Mouse (Mus musculus) kidney, adult 2 months (tissue): ENCODE results near the gene Zmynd11.

Source experiments
- CTCF ChIP-seq: fragments of 200-500 bp; conservative IDR thresholded peaks from 2 replicates; pipeline ENCODE4 v1.5.1; 2011; ENCODE audit warnings: low read depth, mild to moderate bottlenecking, control low read depth, low read length, moderate library complexity, mixed read lengths; ENCODE audit not compliant: insufficient read depth, insufficient read length
- POLR2A ChIP-seq: fragments of 200-500 bp; IDR thresholded peaks from one replicate; pipeline ENCODE4 v1.6.1; 2011; ENCODE audit warnings: low read depth, low read length, control low read depth

DNA sequence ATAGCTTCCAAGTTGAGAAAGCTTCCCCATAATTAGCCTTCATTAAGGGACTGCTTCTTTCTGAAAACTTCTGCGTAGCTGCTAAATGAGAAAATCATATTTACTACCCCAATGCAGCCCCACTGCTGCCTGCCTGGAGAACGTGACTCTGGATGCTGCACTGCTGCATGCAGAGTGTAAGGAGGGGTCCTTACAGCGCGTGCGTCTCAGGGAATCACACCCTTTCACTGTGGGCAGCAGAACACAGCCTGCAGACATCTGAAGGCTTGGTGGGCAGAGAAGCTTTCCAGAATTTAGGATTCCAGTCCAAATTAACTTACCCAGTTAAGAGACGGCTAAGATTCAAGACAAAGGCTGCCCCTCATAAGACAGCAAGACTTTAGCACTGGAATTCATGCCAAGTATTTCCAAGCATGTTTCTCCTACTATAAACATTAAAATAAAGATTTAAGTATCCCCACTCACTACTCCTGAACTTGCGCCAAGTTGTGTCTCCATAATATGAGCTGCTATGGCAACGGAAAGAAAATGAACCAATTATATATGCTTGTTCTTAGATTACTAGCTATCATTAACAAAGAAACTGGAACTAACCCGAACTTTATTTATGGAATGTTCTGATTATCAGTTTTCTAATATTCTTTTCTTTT is 7.2 kb downstream of the Zmynd11 start:
- TF ChIP-seq CTCF (no peak), POLR2A (no peak)
